Mouse (Mus musculus) telencephalon, adult 2 months (tissue): ENCODE data around the gene Col18a1.

Experiments
- DNase-seq: peaks from one replicate; pipeline ENCODE4 v3.0.0-alpha.2; 2011; ENCODE audit warnings: low read depth, low spot score

Gene Col18a1

GRCm38 (mm10) chr10:77165963-77166717, at the start of gene Col18a1:
Gene Col18a1 (minus strand): TSS chr10:77166548.
- DNase-seq = no peak

- DNase-seq = no peak
Measured at GRCm38 (mm10) chr10:77215641-77216040, 49.3 kb upstream of the Col18a1 start.

- no peak for DNase-seq
Measured at GRCm38 (mm10) chr10:77214586-77214985, 48.2 kb upstream of the Col18a1 start.

GRCm38 (mm10) chr10:77213483-77213882, 47.1 kb upstream of the Col18a1 start:
- DNase-seq = no peak

GRCm38 (mm10) chr10:77212354-77213120, 46.2 kb upstream of the Col18a1 start:
- DNase-seq = no peak

- DNase-seq = no peak
Measured at GRCm38 (mm10) chr10:77211116-77211570, 44.8 kb upstream of the Col18a1 start.

GRCm38 (mm10) chr10:77210666-77211065, 44.3 kb upstream of the Col18a1 start:
- no peak for DNase-seq

- DNase-seq = no peak
Measured at GRCm38 (mm10) chr10:77209261-77209660, 42.9 kb upstream of the Col18a1 start.

- peak; percentile 87 for DNase-seq
Measured at GRCm38 (mm10) chr10:77206565-77207079, 40.3 kb upstream of the Col18a1 start.

- DNase-seq = no peak
Measured at GRCm38 (mm10) chr10:77206134-77206533, 39.8 kb upstream of the Col18a1 start.

GRCm38 (mm10) chr10:77203960-77204359, 37.6 kb upstream of the Col18a1 start:
- no peak for DNase-seq

- DNase-seq = no peak
Measured at GRCm38 (mm10) chr10:77201919-77202318, 35.6 kb upstream of the Col18a1 start.

- DNase-seq = no peak
Measured at GRCm38 (mm10) chr10:77200295-77200694, 33.9 kb upstream of the Col18a1 start.

- DNase-seq = no peak
Measured at GRCm38 (mm10) chr10:77199229-77199628, 32.9 kb upstream of the Col18a1 start.

GRCm38 (mm10) chr10:77197469-77198209, 31.3 kb upstream of the Col18a1 start:
- DNase-seq = no peak

- no peak for DNase-seq
Measured at GRCm38 (mm10) chr10:77196676-77197075, 30.3 kb upstream of the Col18a1 start.

GRCm38 (mm10) chr10:77196115-77196514, 29.8 kb upstream of the Col18a1 start:
- DNase-seq = no peak

- DNase-seq = no peak
Measured at GRCm38 (mm10) chr10:77193495-77193894, 27.1 kb upstream of the Col18a1 start.

- DNase-seq = no peak
Measured at GRCm38 (mm10) chr10:77192745-77193144, 26.4 kb upstream of the Col18a1 start.

GRCm38 (mm10) chr10:77190967-77191915, 24.9 kb upstream of the Col18a1 start:
- no peak for DNase-seq

- no peak for DNase-seq
Measured at GRCm38 (mm10) chr10:77187427-77187826, 21.1 kb upstream of the Col18a1 start.
